Mouse (Mus musculus) stomach, postnatal 0 days (tissue): ENCODE measurements at regions not wholly inside any gene's neighbourhood (a gene's known extent, or its start where the extent isn't known, plus 50 kb on each side); places are given as distances from the start of the nearest gene placed in this dataset.

Experiments used
- CTCF ChIP-seq: IDR thresholded peaks from 2 replicates; pipeline ENCODE4 v1.5.1; 2016; ENCODE audit warnings: antibody characterized with exemption, low read depth, mild to moderate bottlenecking, moderate library complexity
- EP300 ChIP-seq: optimal IDR thresholded peaks from 2 replicates; pipeline ENCODE3; 2016; ENCODE audit warnings: antibody characterized with exemption

DNA sequence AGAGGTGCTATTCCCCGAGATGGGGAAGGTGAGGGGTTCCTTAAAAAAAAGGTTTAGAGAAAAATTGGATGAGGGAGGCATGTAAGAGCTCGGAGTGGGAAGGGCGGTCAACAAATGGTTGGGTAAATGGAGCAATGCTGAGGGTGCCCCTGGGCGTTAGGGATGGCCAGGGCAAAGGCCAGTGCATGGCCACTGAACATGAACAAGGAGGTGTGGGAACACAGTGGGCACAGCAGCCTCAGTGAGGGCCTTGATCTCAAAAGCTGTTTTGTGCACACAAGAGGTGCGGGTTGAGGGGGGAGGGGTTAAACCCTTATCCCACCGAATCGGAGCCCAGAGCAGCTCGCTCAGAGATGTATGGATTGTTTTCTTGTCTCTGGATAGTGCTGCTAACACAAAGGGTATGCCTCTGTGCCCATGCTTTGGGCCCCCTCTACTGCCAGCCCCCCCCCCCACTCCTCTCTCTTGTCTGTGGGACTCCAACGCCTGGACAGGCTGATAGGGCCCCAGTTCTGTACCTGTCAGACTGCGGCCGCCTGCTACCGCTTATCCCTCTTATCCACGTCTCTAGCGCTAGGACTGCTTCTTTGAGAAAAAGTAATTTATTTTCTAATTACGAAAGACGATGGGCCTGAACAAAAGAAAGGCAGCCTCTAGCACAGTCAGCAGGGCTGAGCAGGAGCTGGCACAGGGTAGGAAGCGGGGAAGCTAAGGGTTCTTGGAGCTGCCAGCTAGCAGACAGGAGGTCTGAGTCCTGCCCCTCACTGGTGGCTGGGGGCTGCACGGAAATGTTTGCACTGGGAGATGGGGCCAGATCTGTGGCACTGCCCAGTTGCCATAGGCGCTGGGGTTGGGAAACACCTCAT, 63.5 kb downstream of the Tpra1 start:
- TF ChIP-seq CTCF (no peak), EP300 (no peak)
